Mouse (Mus musculus): Measurements from ENCODE around the gene Rad51b. TPM values are rescaled to one million over a fixed set of nuclear protein-coding genes. Genes with fewer than 3 reads are reported as not detected.

The Rad51b gene
- total and polyA plus RNA-seq, 2 experiments from 2014 or later = 1.1 TPM

DNA sequence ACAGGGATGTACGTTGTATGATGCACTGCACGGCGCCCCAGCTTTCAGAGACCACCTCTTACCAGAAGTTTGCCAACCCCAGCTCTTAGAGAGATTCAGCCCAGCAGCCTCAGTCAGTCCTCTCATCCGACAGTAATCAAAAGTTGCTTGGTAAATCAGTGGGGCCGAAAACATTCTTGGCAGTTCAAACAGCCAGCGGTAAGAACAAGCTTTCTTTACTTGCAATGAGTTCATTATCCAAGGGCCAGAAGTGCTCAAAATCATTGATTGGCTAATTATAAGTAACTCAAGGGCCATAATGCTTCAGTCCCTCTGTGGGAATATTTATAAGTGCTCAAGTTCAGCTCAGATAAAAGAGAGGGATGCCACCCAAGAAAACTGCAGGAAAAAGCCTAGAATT lies 434.8 kb downstream of the Rad51b start:
- ATAC-seq (no peak), DNase-seq (ENCODE audit: low spot score) (no peak)
- Histone ChIP-seq H3K9ac (replicated peaks; ENCODE audit: low read length) (no peak overlapping the region), H3K27me3 (ENCODE audit: insufficient read depth, low read length) (no peaks in the 10 kb centered on the region), H3K4me2 (ENCODE audit: low read depth, low read length) (no peak overlapping the region), H3K9me3 (ENCODE audit: low read length) (peaks cover 7% of the 10 kb centered on the region; the same call in 1 of the 2 replicates), H3K27ac (peak overlapping the region; percentile 72; the same call in 1 of the 2 replicates), H3K4me3 (ENCODE audit: low read length) (no peak overlapping the region), H3K4me1 (ENCODE audit: insufficient read depth, low read length) (no peaks in the 10 kb centered on the region), H3K36me3 (ENCODE audit: insufficient read depth, low read length) (no peaks in the 10 kb centered on the region)
- no peak for TF ChIP-seq CTCF (IDR thresholded peaks at IDR 0.05; ENCODE audit: low read depth)
- 47% methylated on average over 6 of the region's 6 CpGs for WGBS

DNA sequence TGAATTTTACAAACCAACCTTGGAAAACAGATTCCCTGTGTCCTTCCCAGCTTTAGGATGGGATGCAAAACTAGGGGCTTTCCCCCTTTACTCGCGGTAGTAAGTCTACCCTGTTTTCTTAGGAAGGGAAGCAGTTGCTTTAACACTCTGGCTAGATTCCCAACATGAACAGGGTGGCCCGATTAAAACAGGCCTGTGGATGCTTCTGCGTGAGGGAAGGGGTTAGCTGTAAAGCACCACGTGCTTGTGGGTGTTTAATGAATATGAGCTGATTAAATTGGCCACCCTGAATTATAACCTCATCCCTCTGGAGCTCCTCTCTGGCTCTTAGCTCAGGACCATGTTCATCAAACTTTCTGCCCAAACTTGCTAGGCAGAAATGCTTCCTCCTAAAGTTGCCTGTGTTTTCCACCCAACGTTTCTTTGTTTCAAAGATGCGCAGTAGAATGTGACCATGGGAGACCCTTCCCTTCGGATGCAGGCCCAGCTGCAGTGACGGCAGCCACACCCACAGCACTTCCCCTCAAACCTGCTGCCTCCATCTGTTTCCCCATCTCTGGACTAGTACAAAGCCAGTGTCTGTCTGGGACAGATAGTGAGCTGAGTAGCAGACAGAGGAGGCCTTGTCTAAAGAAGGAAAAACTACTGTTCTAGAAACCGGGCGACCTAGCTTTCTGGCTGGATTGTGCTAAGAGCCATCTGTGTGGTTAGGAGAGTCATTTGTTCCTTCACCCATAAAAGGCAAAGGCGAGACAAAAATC lies 435.5 kb downstream of the Rad51b start:
- H3K36me3 ChIP-seq (ENCODE audit: insufficient read depth, low read length) = no peaks in the 10 kb centered on the region
- ATAC-seq = peak; percentile 87
- no peaks in the 10 kb centered on the region for H3K4me1 ChIP-seq (ENCODE audit: insufficient read depth, low read length)
- H3K4me3 ChIP-seq (ENCODE audit: low read length) = no peak overlapping the region
- H3K9me3 ChIP-seq (ENCODE audit: low read length) = peaks cover 7% of the 10 kb centered on the region; the same call in 1 of the 2 replicates
- peak overlapping the region; percentile 72 for H3K27ac ChIP-seq
- H3K4me2 ChIP-seq (ENCODE audit: low read depth, low read length) = no peak overlapping the region
- no peak overlapping the region for H3K9ac ChIP-seq (replicated peaks; ENCODE audit: low read length)
- 31% methylated on average over 12 of the region's 12 CpGs for WGBS
- DNase-seq (ENCODE audit: low spot score) = peak; percentile 47
- no peak for TF ChIP-seq CTCF (IDR thresholded peaks at IDR 0.05; ENCODE audit: low read depth)
- H3K27me3 ChIP-seq (ENCODE audit: insufficient read depth, low read length) = no peaks in the 10 kb centered on the region

DNA sequence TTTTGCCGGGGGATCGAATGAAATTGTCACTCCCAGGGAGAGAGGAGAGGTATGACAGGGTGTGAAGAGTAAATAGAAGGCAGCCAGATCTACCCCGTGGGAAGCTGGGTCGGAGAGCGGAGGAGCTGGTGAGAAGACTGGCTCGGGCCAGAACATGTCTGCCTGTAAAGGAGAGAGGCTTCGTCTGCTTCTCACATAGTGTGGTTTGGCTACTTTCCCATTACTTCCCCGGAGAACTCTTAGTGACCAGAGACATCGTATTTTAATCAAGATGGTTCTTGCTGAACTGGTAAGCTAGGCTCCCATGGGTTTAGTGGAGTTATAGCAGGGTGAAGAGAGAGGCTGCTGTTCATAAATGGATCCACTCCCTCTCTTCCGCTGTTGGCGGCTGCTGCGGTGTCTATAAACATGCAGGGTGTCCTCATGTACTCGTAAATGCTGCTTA lies 438.3 kb downstream of the Rad51b start:
- H3K27me3 ChIP-seq (ENCODE audit: insufficient read depth, low read length) = no peaks in the 10 kb centered on the region
- H3K9me3 ChIP-seq (ENCODE audit: low read length) = no peaks in the 10 kb centered on the region
- 57% methylated on average over 13 of the region's 13 CpGs for WGBS
- H3K4me2 ChIP-seq (ENCODE audit: low read depth, low read length) = no peak overlapping the region
- no peak overlapping the region for H3K4me3 ChIP-seq (ENCODE audit: low read length)
- ATAC-seq (no peak), DNase-seq (ENCODE audit: low spot score) (peak; percentile 35)
- H3K4me1 ChIP-seq (ENCODE audit: insufficient read depth, low read length) = no peaks in the 10 kb centered on the region
- H3K27ac ChIP-seq = no peak overlapping the region
- H3K36me3 ChIP-seq (ENCODE audit: insufficient read depth, low read length) = no peaks in the 10 kb centered on the region
- no peak overlapping the region for H3K9ac ChIP-seq (replicated peaks; ENCODE audit: low read length)
- no peak for TF ChIP-seq CTCF (IDR thresholded peaks at IDR 0.05; ENCODE audit: low read depth)

DNA sequence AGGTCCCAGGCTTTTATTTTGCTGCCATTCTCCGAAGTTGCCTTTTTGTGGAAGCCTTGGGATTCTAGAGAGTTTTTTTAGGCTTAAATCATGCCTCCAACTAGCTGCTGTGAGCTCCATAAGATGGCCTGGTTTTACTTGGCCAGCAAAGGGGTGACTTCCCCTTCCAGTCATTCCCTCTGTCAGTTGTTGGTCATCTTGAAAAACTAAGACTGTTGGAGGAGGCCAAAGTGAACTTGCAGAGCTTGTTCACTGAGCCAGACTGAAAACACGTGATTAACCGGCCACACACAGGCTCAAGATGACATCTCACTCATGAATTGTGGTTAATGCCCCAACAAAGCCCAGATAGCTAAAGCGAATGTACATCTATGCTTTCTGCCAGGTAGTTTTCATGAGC lies 438.8 kb downstream of the Rad51b start:
- Histone ChIP-seq H3K4me1 (ENCODE audit: insufficient read depth, low read length) (no peaks in the 10 kb centered on the region), H3K4me2 (ENCODE audit: low read depth, low read length) (no peak overlapping the region), H3K4me3 (ENCODE audit: low read length) (no peak overlapping the region), H3K27ac (no peak overlapping the region), H3K9ac (replicated peaks; ENCODE audit: low read length) (no peak overlapping the region), H3K27me3 (ENCODE audit: insufficient read depth, low read length) (no peaks in the 10 kb centered on the region), H3K36me3 (ENCODE audit: insufficient read depth, low read length) (no peaks in the 10 kb centered on the region), H3K9me3 (ENCODE audit: low read length) (no peaks in the 10 kb centered on the region)
- WGBS = 78% methylated on average over 4 of the region's 4 CpGs
- no peak for ATAC-seq
- no peak for TF ChIP-seq CTCF (IDR thresholded peaks at IDR 0.05; ENCODE audit: low read depth)
- no peak for DNase-seq (ENCODE audit: low spot score)

DNA sequence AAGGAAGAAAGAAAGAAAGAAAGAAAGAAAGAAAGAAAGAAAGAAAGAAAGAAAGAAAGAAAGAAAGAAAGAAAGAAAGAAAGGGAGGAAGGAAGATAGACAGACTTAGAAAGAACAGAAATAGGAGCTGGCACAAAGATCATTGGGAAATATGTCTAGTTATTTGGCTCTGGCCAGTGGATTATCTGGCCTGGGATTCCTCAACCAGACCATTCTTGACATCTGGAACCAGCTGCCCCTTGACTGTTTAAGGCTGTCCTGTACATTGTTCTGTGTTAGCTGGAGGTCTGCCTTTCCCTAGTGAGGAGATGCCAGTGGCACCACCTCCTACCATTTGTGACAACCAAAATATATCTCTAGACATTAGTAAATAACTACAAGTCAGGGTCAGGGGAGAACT lies 441.6 kb downstream of the Rad51b start:
- Histone ChIP-seq H3K36me3 (ENCODE audit: insufficient read depth, low read length) (no peaks in the 10 kb centered on the region), H3K4me2 (ENCODE audit: low read depth, low read length) (no peak overlapping the region), H3K4me1 (ENCODE audit: insufficient read depth, low read length) (no peaks in the 10 kb centered on the region), H3K4me3 (ENCODE audit: low read length) (no peak overlapping the region), H3K27me3 (ENCODE audit: insufficient read depth, low read length) (no peaks in the 10 kb centered on the region), H3K27ac (no peak overlapping the region), H3K9ac (replicated peaks; ENCODE audit: low read length) (no peak overlapping the region), H3K9me3 (ENCODE audit: low read length) (no peaks in the 10 kb centered on the region)
- no peak for ATAC-seq
- DNase-seq (ENCODE audit: low spot score) = no peak
- no peak for TF ChIP-seq CTCF (IDR thresholded peaks at IDR 0.05; ENCODE audit: low read depth)

DNA sequence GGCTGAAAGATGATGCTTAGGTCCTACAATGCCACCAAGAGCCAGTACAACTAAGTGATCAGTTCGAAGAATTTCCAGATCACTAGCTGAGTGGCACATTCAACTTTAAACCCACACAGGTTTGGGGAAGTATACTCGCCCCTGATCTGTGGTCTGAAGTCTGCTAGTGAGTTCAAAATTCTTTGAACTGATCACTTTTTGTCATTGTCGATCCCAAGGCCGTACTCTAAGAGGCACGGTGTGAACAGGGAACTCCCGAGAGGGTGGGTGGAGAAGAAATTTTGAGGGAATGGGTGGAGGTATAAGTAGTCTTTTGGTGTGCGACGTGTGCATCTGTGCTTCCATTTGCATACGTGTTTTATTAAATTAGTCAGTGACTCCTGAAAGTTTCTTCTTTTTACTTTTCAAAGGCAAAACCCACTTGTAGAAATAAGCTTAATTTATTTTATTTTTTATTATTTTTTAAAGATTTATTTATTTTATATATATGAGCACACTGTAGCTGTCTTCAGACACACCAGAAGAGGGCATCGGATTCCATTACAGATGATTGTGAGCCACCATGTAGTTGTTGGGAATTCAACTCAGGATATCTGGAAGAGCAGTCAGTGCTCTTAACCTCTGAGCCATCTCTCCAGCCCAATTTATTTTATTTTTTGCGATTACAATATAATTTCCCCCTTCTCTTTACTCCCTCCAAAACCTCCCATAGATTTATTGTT lies 443.0 kb downstream of the Rad51b start:
- no peak overlapping the region for H3K4me3 ChIP-seq (ENCODE audit: low read length)
- ATAC-seq = no peak
- no peak for DNase-seq (ENCODE audit: low spot score)
- H3K27me3 ChIP-seq (ENCODE audit: insufficient read depth, low read length) = no peaks in the 10 kb centered on the region
- H3K36me3 ChIP-seq (ENCODE audit: insufficient read depth, low read length) = no peaks in the 10 kb centered on the region
- TF ChIP-seq CTCF (IDR thresholded peaks at IDR 0.05; ENCODE audit: low read depth) = no peak
- 93% methylated on average over 11 of the region's 11 CpGs for WGBS
- no peak overlapping the region for H3K9ac ChIP-seq (replicated peaks; ENCODE audit: low read length)
- H3K4me2 ChIP-seq (ENCODE audit: low read depth, low read length) = no peak overlapping the region
- H3K4me1 ChIP-seq (ENCODE audit: insufficient read depth, low read length) = no peaks in the 10 kb centered on the region
- no peak overlapping the region for H3K27ac ChIP-seq
- no peaks in the 10 kb centered on the region for H3K9me3 ChIP-seq (ENCODE audit: low read length)
